Mouse (Mus musculus): ENCODE data around the gene Pklr.

- TF ChIP-seq POLR2A (IDR thresholded peaks at IDR 0.05; ENCODE audit: extremely low read depth, insufficient read depth, low read length) (no peak), CTCF (IDR thresholded peaks at IDR 0.05; ENCODE audit: low read depth, low read length) (no peak)
These were observed 51.9 kb downstream of the Pklr start for GRCm38 (mm10) chr3:89187690-89188477.
